8 mouse cellular contexts compared by ENCODE assay signal in genomic region chr3:65928614-65929272, GRCm38 (mm10). TPM values are rescaled to one million over a fixed set of nuclear protein-coding genes. Genes with fewer than 3 reads are reported as not detected.
DNase-seq lines count a peak whose midpoint lies in the region; ATAC-seq and TF ChIP-seq lines count a peak whose summit lies in the region.

No protein-coding gene starts in this region.

- H3K36me3 ChIP-seq in lung, embryonic 15.5 days, result no peaks in the 10 kb centered on the region
- no peaks in the 10 kb centered on the region for H3K36me3 ChIP-seq in forebrain, embryonic 10.5 days (replicated peaks)
- H3K36me3 ChIP-seq in liver, embryonic 13.5 days, result no peaks in the 10 kb centered on the region
- H3K36me3 ChIP-seq in stomach, embryonic 15.5 days, result no peaks in the 10 kb centered on the region
- no peaks in the 10 kb centered on the region for H3K36me3 ChIP-seq in thymus, adult 2 months (ENCODE audit: control insufficient read depth, insufficient read depth, low read length)

- peaks cover 16% of the 10 kb centered on the region for H3K4me1 ChIP-seq in lung, embryonic 15.5 days
- H3K4me1 ChIP-seq in forebrain, embryonic 10.5 days, result peaks cover 29% of the 10 kb centered on the region
- H3K4me1 ChIP-seq in liver, embryonic 13.5 days (replicated peaks), result peaks cover 36% of the 10 kb centered on the region
- peaks cover 15% of the 10 kb centered on the region for H3K4me1 ChIP-seq in stomach, embryonic 15.5 days
- H3K4me1 ChIP-seq in thymus, adult 2 months (replicated peaks; ENCODE audit: control insufficient read depth, insufficient read depth, low read length), result peaks cover 11% of the 10 kb centered on the region

- H3K27me3 ChIP-seq in lung, embryonic 15.5 days, result no peaks in the 10 kb centered on the region
- H3K27me3 ChIP-seq in forebrain, embryonic 10.5 days (ENCODE audit: poor library complexity, severe bottlenecking), result no peaks in the 10 kb centered on the region; the same call in 1 of the 2 replicates
- H3K27me3 ChIP-seq in liver, embryonic 13.5 days, result no peaks in the 10 kb centered on the region
- no peaks in the 10 kb centered on the region for H3K27me3 ChIP-seq in stomach, embryonic 15.5 days (replicated peaks)
- H3K27me3 ChIP-seq in thymus, adult 2 months (ENCODE audit: control insufficient read depth, insufficient read depth, low read length), result no peaks in the 10 kb centered on the region

- H3K4me2 ChIP-seq in lung, embryonic 15.5 days, result peak overlapping the region; percentile 47
- H3K4me2 ChIP-seq in liver, embryonic 13.5 days, result peak overlapping the region; percentile 47; the same call in 1 of the 2 replicates
- peak overlapping the region; percentile 49; the same call in 1 of the 2 replicates for H3K4me2 ChIP-seq in stomach, embryonic 15.5 days

- H3K4me3 ChIP-seq in lung, embryonic 15.5 days, result no peak overlapping the region
- H3K4me3 ChIP-seq in forebrain, embryonic 10.5 days, result peak overlapping the region; percentile 44; the same call in 1 of the 2 replicates
- no peak overlapping the region for H3K4me3 ChIP-seq in liver, embryonic 13.5 days (replicated peaks)
- no peak overlapping the region for H3K4me3 ChIP-seq in stomach, embryonic 15.5 days (replicated peaks)
- no peak overlapping the region for H3K4me3 ChIP-seq in thymus, adult 2 months (ENCODE audit: control insufficient read depth, insufficient read depth, low read length)

- no peak overlapping the region for H3K9ac ChIP-seq in lung, embryonic 15.5 days
- H3K9ac ChIP-seq in liver, embryonic 13.5 days, result no peak overlapping the region
- no peak overlapping the region for H3K9ac ChIP-seq in stomach, embryonic 15.5 days

- whole genome bisulfite sequencing in lung, embryonic 15.5 days, result 52% methylated on average over 4 of the region's 4 CpGs
- 33% methylated on average over 4 of the region's 4 CpGs for WGBS in forebrain, embryonic 10.5 days
- 66% methylated on average over 4 of the region's 4 CpGs for whole genome bisulfite sequencing in liver, embryonic 13.5 days (ENCODE audit: insufficient replicate concordance)
- WGBS in stomach, embryonic 15.5 days, result 38% methylated on average over 4 of the region's 4 CpGs
- 99% methylated on average over 4 of the region's 4 CpGs for WGBS in thymus, adult 2 months

- no peak for TF ChIP-seq CTCF in thymus, adult 2 months (IDR thresholded peaks at IDR 0.05; ENCODE audit: borderline replicate concordance, control insufficient read depth, extremely low read depth, insufficient read depth, low read length, poor library complexity)

- no peak overlapping the region for H3K27ac ChIP-seq in lung, embryonic 15.5 days
- H3K27ac ChIP-seq in forebrain, embryonic 10.5 days, result peak overlapping the region; percentile 89
- no peak overlapping the region for H3K27ac ChIP-seq in liver, embryonic 13.5 days
- H3K27ac ChIP-seq in stomach, embryonic 15.5 days, result 0 out of 2 replicates have a peak overlapping the region, but pooled peaks have one; percentile 26
- H3K27ac ChIP-seq in thymus, adult 2 months (ENCODE audit: control insufficient read depth, insufficient read depth, low read length), result no peak overlapping the region

- no peaks in the 10 kb centered on the region for H3K9me3 ChIP-seq in lung, embryonic 15.5 days
- H3K9me3 ChIP-seq in forebrain, embryonic 10.5 days, result no peaks in the 10 kb centered on the region
- no peaks in the 10 kb centered on the region for H3K9me3 ChIP-seq in liver, embryonic 13.5 days (replicated peaks)
- H3K9me3 ChIP-seq in stomach, embryonic 15.5 days, result no peaks in the 10 kb centered on the region

- ATAC-seq in lung, embryonic 15.5 days (ENCODE audit: borderline replicate concordance, extremely low read depth, low FRiP score, low TSS enrichment), result no peak
- ATAC-seq in liver, embryonic 13.5 days (ENCODE audit: low read depth), result no peak
- no peak for ATAC-seq in stomach, embryonic 15.5 days (ENCODE audit: insufficient read depth, low FRiP score, low read depth)

- no peak for DNase-seq in lung, adult 18-20 months
- no peak for DNase-seq in forebrain, embryonic 10.5 days (ENCODE audit: extremely low spot score, low spot score)
- DNase-seq in liver, embryonic 13.5 days, result no peak
- DNase-seq in thymus, adult 2 months, result no peak
- DNase-seq in thymus, postnatal 10 days (ENCODE audit: low spot score in 2 of 2), result no peak
- DNase-seq in layer of hippocampus, postnatal 10 days (ENCODE audit: low spot score in 2 of 2), result no peak

- no peak for TF ChIP-seq POLR2A in thymus, adult 2 months (IDR thresholded peaks at IDR 0.05; ENCODE audit: control insufficient read depth, extremely low read depth, insufficient read depth, low read length, poor library complexity)

RNA-seq across cellular contexts. Expression of gene Ccnl1, which starts 29.3 kb away (rescaled TPM):
- polyA plus RNA-seq in lung, embryonic 15.5 days (2015; fragmentation: Nextera tagmentation; extraction: Ambion mirVana), result 106 and 116 TPM in 2 replicates
- polyA plus RNA-seq in forebrain, embryonic 10.5 days (2016; fragmentation: Nextera tagmentation; extraction: Ambion mirVana), result 99.3 and 107 TPM in 2 replicates
- polyA plus RNA-seq in liver, embryonic 13.5 days (2015; fragmentation: Nextera tagmentation; extraction: Ambion mirVana), result 49.9 and 54.6 TPM in 2 replicates
- 109 and 110 TPM in 2 replicates for polyA plus RNA-seq in stomach, embryonic 15.5 days (2015; fragmentation: Nextera tagmentation; extraction: Ambion mirVana)
- 171 and 266 TPM in 2 replicates for polyA plus RNA-seq in thymus, adult 2 months (2012; rRNA removed)
- 10 to 100 TPM; 56.7 to 61.8 TPM for total RNA-seq in layer of hippocampus, postnatal 10 days (2021)

Comparison
In these comparisons a context has a peak if more than half of its experiments do, and no peak if none do; other contexts are left out.
1. H3K27ac ChIP-seq: peak in forebrain, embryonic 10.5 days (single experiment) and stomach, embryonic 15.5 days (single experiment); none in lung, embryonic 15.5 days (single experiment), liver, embryonic 13.5 days (single experiment) and thymus, adult 2 months (single experiment).
2. Peak in every context shown above with its lines, with median percentiles within 50 percentile points of each other: H3K4me2 ChIP-seq.